Mouse (Mus musculus): ENCODE results near the gene Slc16a8.

DNA sequence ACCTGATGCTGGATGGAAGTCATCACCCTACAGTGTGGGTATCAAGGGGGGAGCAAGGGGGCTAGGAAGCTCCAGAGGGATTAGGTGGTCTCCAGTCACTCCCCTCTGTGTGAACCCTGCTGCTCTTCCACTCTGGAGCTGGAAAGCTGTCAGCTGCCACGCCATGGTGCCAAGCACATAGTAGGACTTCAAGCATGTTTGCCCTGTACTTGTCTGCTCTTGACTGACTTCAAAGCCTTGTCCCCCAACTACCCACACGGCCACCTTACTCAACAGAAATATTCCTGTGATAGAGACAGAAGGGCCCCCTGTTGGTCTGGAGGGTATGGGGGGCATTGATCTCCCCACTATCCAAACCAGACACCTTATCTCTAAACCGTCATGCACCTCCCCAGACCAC, 38.4 kb downstream of the Slc16a8 start:
- TF ChIP-seq GATA1 (IDR thresholded peaks at IDR 0.05; ENCODE audit: borderline replicate concordance, low read length) = no peak
- TF ChIP-seq FLI1 (IDR thresholded peaks at IDR 0.05; ENCODE audit: low read length) = no peak
